9 mouse cellular contexts compared by ENCODE assay signal in genomic region chr7:63858571-63859152, GRCm38 (mm10). TPM values are rescaled to one million over a fixed set of nuclear protein-coding genes. Genes with fewer than 3 reads are reported as not detected.
A peak's percentile ranks its signal among the peaks of the same experiment; 100 is the strongest.
DNase-seq lines count a peak whose midpoint lies in the region; ATAC-seq lines count a peak whose summit lies in the region.
"Had no signal": no experiment of that assay in that cellular context is flagged by ENCODE, and none has a peak within 500 bp of the region (broad histone marks: within the 10 kb centered on the region; RNA-seq: fewer than 3 reads in every experiment).

No protein-coding gene starts in this region.

- H3K27me3 ChIP-seq in hindbrain, embryonic 16.5 days (replicated peaks; ENCODE audit: control insufficient read depth, insufficient read depth, low read length) = no peaks in the 10 kb centered on the region

- peak; percentile 91 for ATAC-seq in hindbrain, embryonic 16.5 days

- peak overlapping the region; percentile 24; the same call in 1 of the 2 replicates for H3K9ac ChIP-seq in hindbrain, embryonic 16.5 days (ENCODE audit: low read depth, low read length)

- no peaks in the 10 kb centered on the region for H3K4me1 ChIP-seq in hindbrain, embryonic 16.5 days (ENCODE audit: control insufficient read depth, insufficient read depth, low read depth, low read length)

- peak overlapping the region; percentile 31 for H3K4me3 ChIP-seq in hindbrain, embryonic 16.5 days (ENCODE audit: low read length)
- H3K4me3 ChIP-seq: myocyte had no signal

- DNase-seq in R1 (ENCODE audit: low read depth, low spot score) = peak; percentile 91
- DNase-seq in cerebellum, postnatal 36 days = peak; percentile 79 to 82
- peak; percentile 95 for DNase-seq in gastrocnemius, adult 18-20 months (ENCODE audit: low spot score)
- DNase-seq in left cerebral cortex, adult 11 months (ENCODE audit: low spot score) = peak; percentile 76
- DNase-seq in lung, postnatal 36 days = peak; percentile 97
- peak; percentile 40 for DNase-seq in retina, postnatal 7 days (ENCODE audit: low read depth, low spot score)
- DNase-seq in urinary bladder, adult 18-20 months (ENCODE audit: low spot score in 2 of 2) = peak; percentile 81 to 83

- no peaks in the 10 kb centered on the region for H3K9me3 ChIP-seq in hindbrain, embryonic 16.5 days (ENCODE audit: control insufficient read depth, low read length)

- H3K27ac ChIP-seq in hindbrain, embryonic 16.5 days (ENCODE audit: low read depth, low read length) = no peak overlapping the region

- no peaks in the 10 kb centered on the region for H3K36me3 ChIP-seq in hindbrain, embryonic 16.5 days (ENCODE audit: control insufficient read depth, insufficient read depth, low read length)

- WGBS in hindbrain, embryonic 16.5 days = 7% methylated on average over 22 of the region's 22 CpGs

- H3K4me2 ChIP-seq in hindbrain, embryonic 16.5 days (ENCODE audit: low read length) = peak overlapping the region; percentile 59

RNA-seq across cellular contexts. Expression of gene E030018B13Rik, which starts 58.0 kb away (rescaled TPM):
- not detected for total RNA-seq in gastrocnemius, adult 18-20 months (2021)
- not detected in 2 replicates for polyA plus RNA-seq in hindbrain, embryonic 16.5 days (2015; fragmentation: Nextera tagmentation; extraction: Ambion mirVana)

Comparison
In these comparisons a context has a peak if more than half of its experiments do, and no peak if none do; other contexts are left out.
1. DNase-seq: peak in every context shown above with its lines; median percentile 97 in lung, postnatal 36 days; 95 in gastrocnemius, adult 18-20 months; 91 in R1; 82 in urinary bladder, adult 18-20 months; 80 in cerebellum, postnatal 36 days; 76 in left cerebral cortex, adult 11 months; 40 in retina, postnatal 7 days.